Mouse (Mus musculus) adrenal gland (tissue): Measurements from ENCODE around the gene Gm10778.
"Not testable (repeated sequence)": the region's sequence is repeated elsewhere in the genome, so short reads cannot be mapped to it uniquely, and the experiment has no call there.

ENCODE experiments used
- intact Hi-C: fragments of 180-260 bp; cut with DNase I; formaldehyde crosslinking; loops from one replicate; pipeline ENCODE4 v1.15.1; 2025

Gm10778 gene

DNA sequence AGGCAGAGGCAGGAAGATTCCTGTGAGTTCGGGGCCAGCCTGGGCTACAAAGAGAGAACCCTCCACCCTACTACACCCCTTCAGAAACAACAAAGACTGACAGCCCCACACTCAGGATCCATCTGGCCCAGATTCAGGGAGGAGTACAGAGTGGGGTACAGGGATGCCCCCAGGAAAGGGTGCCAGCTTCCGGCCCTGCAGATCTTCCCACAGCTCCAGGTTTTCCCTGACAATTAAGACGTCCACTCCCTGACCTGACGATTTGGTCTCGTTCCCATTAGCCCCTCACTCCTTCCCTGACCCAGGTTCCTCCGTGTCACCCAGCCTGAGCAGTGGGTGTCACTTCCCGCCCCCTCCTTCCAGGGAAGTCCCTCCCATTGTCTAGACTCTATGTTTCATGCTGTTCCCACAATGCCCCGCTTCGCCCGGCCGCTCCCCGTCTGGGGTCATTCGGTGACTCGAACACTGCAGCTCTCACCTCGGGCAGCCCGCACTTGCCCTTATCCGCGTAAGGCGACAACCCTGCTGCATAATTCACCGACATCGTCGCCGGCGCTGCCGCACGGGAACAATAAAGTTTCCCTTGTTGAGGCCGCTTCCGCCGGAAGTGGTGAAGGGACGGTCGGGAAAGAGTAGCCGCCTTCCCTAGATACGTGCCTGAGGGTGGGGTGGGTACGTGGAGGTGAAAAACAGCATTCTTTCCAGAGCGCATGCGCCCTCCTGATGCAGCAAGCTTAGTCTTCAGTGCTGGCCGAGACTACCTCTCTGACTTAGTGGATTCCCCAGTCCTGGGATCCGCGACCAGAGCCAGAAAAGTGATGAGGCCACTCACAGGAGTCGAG, 21.6 kb upstream of the Gm10778 start, which contains the start of gene Sirt6:
TSS of gene Sirt6 (minus strand) at position 804 of the 842 bp plus-strand sequence.
- intact Hi-C loops = loop anchor here (10.0 kb wide), 1 partner anchor 998 kb away; the partner anchor contains the start of genes 1190007I07Rik and Tdg

DNA sequence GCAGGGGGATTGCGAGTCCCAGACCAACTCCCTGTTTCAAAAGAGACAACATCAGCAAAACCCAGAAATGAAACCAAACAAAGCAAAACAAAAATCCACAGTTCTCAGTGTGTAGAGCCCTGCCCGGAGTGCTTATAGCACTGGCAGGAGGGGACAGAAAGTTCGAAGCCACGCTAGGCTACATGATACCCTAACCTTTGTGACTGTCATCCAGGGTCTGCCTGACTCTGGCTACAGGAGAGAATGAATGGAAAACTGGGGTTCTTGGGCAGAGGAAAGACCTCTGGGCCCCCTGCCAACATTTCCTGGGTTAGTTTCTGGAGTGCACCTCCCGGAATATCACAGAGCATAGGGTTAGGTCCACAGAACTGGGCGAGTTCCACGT, 21.0 kb upstream of the Gm10778 start:
- intact Hi-C loops = loop anchor here (10.0 kb wide), 1 partner anchor 997 kb away; the partner anchor contains the start of genes 1190007I07Rik and Tdg

GRCm38 (mm10) chr10:81628390-81628789, 20.5 kb upstream of the Gm10778 start, which contains the start of gene Ankrd24:
Gene Ankrd24 (plus strand): TSS chr10:81628540.
- intact Hi-C loops = loop anchor here (10.0 kb wide), 1 partner anchor 996 kb away; the partner anchor contains the start of genes 1190007I07Rik and Tdg

DNA sequence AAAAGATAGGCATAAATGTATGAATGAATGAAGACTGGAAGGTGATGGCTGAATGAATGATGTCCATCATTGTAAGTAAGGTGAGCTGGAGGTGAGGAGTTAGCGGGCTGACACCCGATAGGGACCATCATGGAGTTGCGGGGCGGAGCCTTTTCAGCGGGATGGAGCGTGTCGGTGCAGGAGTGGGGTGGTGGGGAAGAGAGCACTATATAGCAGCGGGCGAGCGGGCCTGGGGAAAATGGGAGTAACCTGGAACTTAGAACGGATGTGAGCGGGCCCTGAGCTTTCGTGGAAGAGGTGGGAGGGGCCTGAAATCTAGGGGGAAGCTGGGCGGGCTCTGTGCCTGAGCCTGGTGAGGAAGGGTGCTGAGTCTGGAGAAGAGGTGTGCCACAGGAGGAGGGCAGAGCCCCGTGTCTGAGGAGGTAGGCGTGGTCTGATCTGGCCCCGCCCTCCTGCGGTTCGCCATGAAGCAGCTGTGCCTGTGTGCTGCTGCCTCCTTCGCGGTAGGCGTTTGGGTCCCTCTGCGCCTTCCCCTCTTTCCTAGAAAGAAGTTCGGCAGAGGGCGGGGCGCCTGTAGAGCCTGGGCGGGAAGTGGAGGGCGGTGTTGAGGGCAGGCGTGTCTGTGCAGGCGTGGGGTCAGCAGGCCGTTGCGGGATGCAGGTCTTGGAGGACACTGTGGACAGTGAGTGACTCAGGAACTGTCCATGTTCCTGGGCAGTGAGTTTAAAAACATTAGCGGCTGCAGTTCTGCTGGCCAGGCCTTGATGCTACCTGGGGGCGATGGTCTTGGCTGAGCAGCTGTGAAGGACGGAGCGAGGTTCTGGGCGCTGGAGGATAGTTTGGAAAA, 15.4 kb upstream of the Gm10778 start:
- intact Hi-C loops = no loop called here

- intact Hi-C loops = no loop called here
These were observed 12.5 kb upstream of the Gm10778 start for GRCm38 (mm10) chr10:81636338-81636737.

- intact Hi-C loops = no loop called here
These were observed 10.8 kb upstream of the Gm10778 start for GRCm38 (mm10) chr10:81638101-81638500.

DNA sequence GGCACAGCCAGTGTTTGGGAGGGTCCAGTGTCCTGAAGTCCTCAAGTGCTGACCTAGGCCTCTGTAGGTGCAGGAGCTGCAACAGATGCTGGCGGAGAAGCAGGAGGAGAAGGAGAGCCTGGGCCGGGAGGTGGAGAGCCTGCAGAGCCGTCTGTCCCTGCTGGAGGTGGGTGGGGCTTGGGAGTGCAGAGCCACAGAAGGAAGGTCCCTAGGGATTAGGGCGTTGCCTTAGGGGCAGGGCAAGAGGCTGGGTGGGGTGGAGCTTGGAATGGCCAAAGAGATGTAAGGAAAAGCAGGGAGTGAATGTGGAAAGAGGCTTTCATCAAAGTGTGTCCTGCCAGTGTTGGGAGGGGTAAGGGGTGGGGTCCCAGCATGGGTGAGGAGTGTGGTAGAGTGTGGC, 8.0 kb upstream of the Gm10778 start:
- intact Hi-C loops = not testable (repeated sequence)

DNA sequence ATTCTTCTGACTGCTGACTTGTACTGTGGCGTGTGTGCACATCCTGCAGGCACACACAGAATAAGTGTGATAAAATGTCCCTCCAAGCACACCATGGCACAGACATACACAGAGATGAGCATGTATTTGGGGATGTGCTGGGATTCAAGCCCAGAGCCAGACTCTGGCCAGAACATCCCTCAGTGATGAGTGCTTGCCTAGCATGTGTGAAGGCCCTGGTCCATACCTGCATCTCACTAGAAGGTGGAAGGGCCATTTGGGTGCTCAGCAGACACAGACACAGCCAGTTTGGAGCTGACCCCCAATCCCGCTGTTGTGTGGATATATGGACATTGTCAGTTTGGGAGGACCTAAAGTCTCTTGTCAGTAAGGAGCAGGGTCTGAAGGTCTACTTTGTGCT, 7.3 kb upstream of the Gm10778 start:
- intact Hi-C loops = no loop called here

GRCm38 (mm10) chr10:81641978-81642647, 6.7 kb upstream of the Gm10778 start:
- intact Hi-C loops = no loop called here

DNA sequence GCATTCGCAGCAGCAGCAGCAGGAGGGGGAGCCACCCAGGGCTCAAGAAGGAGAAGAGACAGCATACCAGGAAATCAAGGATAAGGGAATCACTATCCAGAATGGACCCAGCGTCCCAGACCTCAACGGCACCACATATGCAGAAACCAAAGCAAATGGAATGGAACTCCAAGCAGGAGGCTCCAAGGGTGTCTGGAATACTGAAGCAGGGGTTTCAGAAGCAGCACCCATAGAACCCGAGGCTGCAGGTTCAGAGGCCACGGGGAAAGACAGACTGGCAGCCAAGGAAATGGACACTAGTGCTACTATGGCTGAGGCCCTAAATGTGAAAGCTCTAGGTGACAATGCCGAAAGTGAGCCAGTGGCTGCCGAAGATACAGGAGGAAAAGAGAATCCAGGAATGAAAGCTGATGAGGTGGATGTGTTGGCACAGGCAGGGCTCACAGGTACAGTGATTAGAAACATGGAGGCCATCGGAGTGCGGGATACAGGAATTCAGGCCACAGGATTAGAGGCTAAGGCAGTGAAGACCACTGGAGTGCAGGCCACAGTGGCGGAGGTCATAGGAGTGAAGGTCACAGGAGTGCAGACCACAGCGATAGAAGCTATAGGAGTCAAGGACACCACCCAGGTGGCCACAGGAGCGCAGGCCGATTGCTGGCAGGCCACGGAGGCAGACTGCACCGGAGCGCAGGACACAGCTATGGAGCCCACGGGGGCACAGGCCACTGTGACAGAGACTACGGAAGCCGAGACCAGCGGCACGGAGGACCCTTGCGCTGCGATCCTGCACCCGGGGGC, 6.0 kb upstream of the Gm10778 start:
- intact Hi-C loops = no loop called here

- intact Hi-C loops = no loop called here
These were observed 5.3 kb upstream of the Gm10778 start for GRCm38 (mm10) chr10:81643449-81644055.

- intact Hi-C loops = no loop called here
These were observed 4.7 kb upstream of the Gm10778 start for GRCm38 (mm10) chr10:81644162-81644561.

- intact Hi-C loops = no loop called here
These were observed 4.1 kb upstream of the Gm10778 start for GRCm38 (mm10) chr10:81644716-81645115.

DNA sequence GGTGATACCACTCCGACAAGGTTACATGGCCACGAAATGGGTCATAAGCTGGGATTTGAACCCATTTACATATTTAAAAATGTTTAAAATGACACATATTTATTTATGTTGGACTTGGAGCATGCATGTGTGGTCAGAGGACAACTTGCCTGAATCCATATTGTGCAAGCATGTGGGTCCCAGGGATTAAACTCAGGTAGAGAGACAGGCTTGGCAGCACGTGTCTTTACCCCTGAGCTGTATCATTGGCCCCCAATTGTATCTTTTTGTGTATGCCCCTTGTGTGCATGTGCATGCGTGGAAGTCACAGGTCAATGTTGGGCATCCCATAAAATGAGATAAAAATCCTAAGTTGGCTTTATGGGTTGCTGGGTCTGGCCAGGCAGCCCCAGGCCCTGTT, 3.5 kb upstream of the Gm10778 start:
- intact Hi-C loops = no loop called here

DNA sequence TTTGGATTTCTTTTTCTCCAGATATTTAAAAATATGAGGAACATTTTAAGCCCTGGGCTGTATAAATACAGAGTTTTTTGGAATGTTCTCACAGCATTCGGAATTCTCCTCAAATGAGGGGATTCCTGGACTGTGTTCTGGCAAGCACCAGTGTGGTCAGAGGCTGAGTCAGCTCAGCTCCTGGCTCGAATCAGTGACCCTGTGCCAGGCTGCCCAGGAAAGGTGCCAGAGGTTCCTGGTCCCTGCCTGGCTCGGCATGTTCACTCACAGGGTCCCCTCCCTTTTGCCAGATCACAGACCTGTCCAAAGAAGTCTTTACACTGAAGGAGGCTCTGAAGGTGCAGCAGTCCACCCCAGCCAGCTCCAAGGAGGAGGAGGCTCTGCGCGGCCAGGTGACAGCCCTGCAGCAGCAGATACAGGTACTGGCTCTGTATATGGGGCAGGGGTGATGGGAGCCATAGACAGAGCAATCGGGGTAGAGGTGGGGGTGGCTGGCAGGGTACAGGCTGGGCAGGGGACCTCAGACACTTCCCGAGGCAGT, 2.8 kb upstream of the Gm10778 start:
- intact Hi-C loops = no loop called here

- intact Hi-C loops = no loop called here
These were observed 6.3 kb downstream of the Gm10778 start for GRCm38 (mm10) chr10:81655178-81655577.

GRCm38 (mm10) chr10:81656174-81656573, 7.3 kb downstream of the Gm10778 start:
- intact Hi-C loops = no loop called here

- intact Hi-C loops = not testable (repeated sequence)
These were observed 38.3 kb downstream of the Gm10778 start for GRCm38 (mm10) chr10:81687114-81687513.

DNA sequence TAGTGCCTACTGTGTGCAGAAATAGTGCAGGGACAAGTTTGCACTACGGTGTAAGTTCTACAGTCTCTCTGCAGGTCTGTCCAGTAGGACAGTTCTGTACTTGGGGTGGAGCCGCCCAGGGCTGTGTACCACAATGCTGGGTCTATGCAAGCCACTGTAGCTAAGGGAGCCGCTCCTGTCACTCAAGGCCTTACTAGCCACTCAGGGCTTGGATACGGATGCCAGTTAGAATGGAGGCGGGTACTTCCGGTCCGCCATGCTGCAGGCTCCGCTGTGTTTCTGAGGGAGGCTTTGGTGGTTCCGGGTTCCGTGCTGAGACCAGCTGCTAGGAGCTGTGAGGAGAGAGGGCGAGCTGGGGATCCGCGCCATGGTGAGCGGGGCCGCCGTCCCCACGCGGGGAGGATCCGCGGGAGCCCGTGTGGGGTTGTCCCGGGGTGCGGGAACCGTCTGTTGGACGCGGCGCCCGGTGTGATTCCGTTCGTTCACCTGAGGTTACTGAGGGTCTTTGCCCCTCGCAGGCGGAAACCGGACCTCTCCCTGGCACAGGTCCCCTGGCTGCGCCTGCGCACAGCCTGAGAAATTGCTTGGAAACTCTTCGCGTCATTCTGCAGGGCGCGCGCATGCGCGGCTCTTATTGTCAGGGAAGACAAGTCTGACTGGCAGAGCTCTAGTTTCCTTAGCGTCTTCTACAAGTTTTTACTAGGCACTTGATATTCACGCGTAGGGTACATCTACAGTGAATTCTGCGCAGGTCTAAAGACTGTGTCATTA, 55.9 kb downstream of the Gm10778 start, which contains the start of gene Zfp433:
TSS of gene Zfp433 (plus strand) at position 295 of the 771 bp plus-strand sequence.
- intact Hi-C loops = not testable (repeated sequence)
